Mouse (Mus musculus) liver, adult 2 months (tissue): ENCODE results near the gene Asb11. TPM values are rescaled to one million over a fixed set of nuclear protein-coding genes. Genes with fewer than 3 reads are reported as not detected.

Experiments used
- DNase-seq: peaks from one replicate; pipeline ENCODE4 v3.0.0-alpha.2; 2011; ENCODE audit warnings: low read depth, low spot score; ENCODE audit errors: extremely low read depth
- H3K27ac ChIP-seq: fragments of 200-500 bp; replicated peaks from 2 replicates; pipeline ENCODE4 v1.5.1; 2012; ENCODE audit warnings: low read depth, mild to moderate bottlenecking, control low read depth, inconsistent platforms, low read length; ENCODE audit not compliant: insufficient read depth
- H3K27me3 ChIP-seq: fragments of 200-500 bp; 2 replicates; pipeline ENCODE4 v1.6.1; 2012; ENCODE audit warnings: mild to moderate bottlenecking, moderate library complexity, low read length, inconsistent platforms; ENCODE audit not compliant: control insufficient read depth, insufficient read depth
- H3K36me3 ChIP-seq: fragments of 200-500 bp; 2 replicates; pipeline ENCODE4 v1.6.1; 2012; ENCODE audit warnings: low read length, inconsistent platforms; ENCODE audit not compliant: control insufficient read depth, insufficient read depth
- H3K4me1 ChIP-seq: fragments of 200-500 bp; 2 replicates; pipeline ENCODE4 v1.6.1; 2011; ENCODE audit warnings: low read length; ENCODE audit not compliant: control insufficient read depth, insufficient read depth
- H3K4me3 ChIP-seq: fragments of 200-500 bp; 2 replicates; pipeline ENCODE4 v1.5.1; 2011; ENCODE audit warnings: low read depth, mild to moderate bottlenecking, control low read depth, low read length, moderate library complexity; ENCODE audit not compliant: insufficient read depth
- H3K79me2 ChIP-seq: fragments of 200-500 bp; 2 replicates; pipeline ENCODE4 v1.6.1; 2012; ENCODE audit warnings: inconsistent platforms, mild to moderate bottlenecking, low read length, moderate library complexity; ENCODE audit not compliant: control insufficient read depth, insufficient read depth
- H3K9ac ChIP-seq: fragments of 200-500 bp; 2 replicates; pipeline ENCODE4 v1.6.1; 2012; ENCODE audit warnings: low read depth, mild to moderate bottlenecking, control low read depth, inconsistent platforms, low read length
- CTCF ChIP-seq: fragments of 200-500 bp; IDR thresholded peaks from 2 replicates; pipeline ENCODE4 v1.5.1; 2011; ENCODE audit warnings: low read depth, low read length, control low read depth
- POLR2A ChIP-seq: fragments of 200-500 bp; IDR thresholded peaks from 2 replicates; pipeline ENCODE4 v1.6.1; 2011; ENCODE audit warnings: low read length, control low read depth; ENCODE audit not compliant: insufficient read depth; ENCODE audit errors: extremely low read depth
- WGBS: fragments of 180-500 bp; shearing (Covaris S2); methylation state at CpG from one replicate; pipeline ENCODE4 v1.1.7; 2018; 5-methylcytosine and 5-hydroxymethylcytosine counted together
- polyA plus RNA-seq: library from polyadenylated mRNA; depleted of rRNA; stranded (reverse); fragments of >200 nt; gene quantifications from 2 replicates; pipeline ENCODE4 v1.2.3, GENCODE M21; 2012
- total RNA-seq: library from RNA; depleted of rRNA; stranded (reverse); fragments of >200 nt; gene quantifications from 2 replicates; pipeline ENCODE4 v1.2.3, GENCODE M21; 2014

Gene Asb11
- total and polyA plus RNA-seq, 2 experiments: 0.09 TPM; not detected in 1

- WGBS: 88% methylated on average over 3 of the region's 3 CpGs
- TF ChIP-seq CTCF (no peak), POLR2A (no peak)
- H3K9ac ChIP-seq: no peak overlapping the region
- H3K4me1 ChIP-seq: no peaks in the 10 kb centered on the region
- H3K4me3 ChIP-seq: no peak overlapping the region
- H3K79me2 ChIP-seq: no peaks in the 10 kb centered on the region
- H3K36me3 ChIP-seq: no peaks in the 10 kb centered on the region
- no peaks in the 10 kb centered on the region for H3K27me3 ChIP-seq
- no peak for DNase-seq
- H3K27ac ChIP-seq: no peak overlapping the region
These were observed 28.4 kb upstream of the Asb11 start for GRCm38 (mm10) chrX:164408301-164408927.

GRCm38 (mm10) chrX:164410562-164410961 is 26.2 kb upstream of the Asb11 start:
- H3K36me3 ChIP-seq: no peaks in the 10 kb centered on the region
- WGBS: 23% methylated on average over 1 of the region's 1 CpGs
- no peak overlapping the region for H3K27ac ChIP-seq
- H3K9ac ChIP-seq: no peak overlapping the region
- H3K27me3 ChIP-seq: no peaks in the 10 kb centered on the region
- TF ChIP-seq POLR2A (no peak), CTCF (no peak)
- no peak for DNase-seq
- H3K4me1 ChIP-seq: no peaks in the 10 kb centered on the region
- H3K4me3 ChIP-seq: no peak overlapping the region
- H3K79me2 ChIP-seq: no peaks in the 10 kb centered on the region

- no peak overlapping the region for H3K27ac ChIP-seq
- WGBS: 93% methylated on average over 2 of the region's 2 CpGs
- TF ChIP-seq POLR2A: no peak
- no peak for TF ChIP-seq CTCF
- H3K36me3 ChIP-seq: no peaks in the 10 kb centered on the region
- no peak overlapping the region for H3K4me3 ChIP-seq
- no peak overlapping the region for H3K9ac ChIP-seq
- H3K27me3 ChIP-seq: no peaks in the 10 kb centered on the region
- DNase-seq: no peak
- H3K79me2 ChIP-seq: no peaks in the 10 kb centered on the region
- H3K4me1 ChIP-seq: no peaks in the 10 kb centered on the region
These were observed 20.0 kb upstream of the Asb11 start for GRCm38 (mm10) chrX:164416803-164417202.

GRCm38 (mm10) chrX:164418008-164418407 is 18.8 kb upstream of the Asb11 start:
- Histone ChIP-seq H3K79me2 (no peaks in the 10 kb centered on the region), H3K27me3 (no peaks in the 10 kb centered on the region), H3K27ac (no peak overlapping the region), H3K4me1 (no peaks in the 10 kb centered on the region), H3K36me3 (peaks cover 4% of the 10 kb centered on the region; the same call in 1 of the 2 replicates), H3K9ac (no peak overlapping the region), H3K4me3 (no peak overlapping the region)
- no peak for DNase-seq
- TF ChIP-seq POLR2A (no peak), CTCF (no peak)

- WGBS: 0% methylated on average over 33 of the region's 40 CpGs
These were observed 17.3 kb upstream of the Asb11 start, which contains the start of gene Piga for GRCm38 (mm10) chrX:164419471-164419939. TSS of gene Piga (plus strand) at chrX:164419787.

GRCm38 (mm10) chrX:164419955-164420354 is 16.8 kb upstream of the Asb11 start:
- no peak for TF ChIP-seq POLR2A
- TF ChIP-seq CTCF: no peak
- peak overlapping the region; percentile 74 for H3K4me3 ChIP-seq
- no peaks in the 10 kb centered on the region for H3K79me2 ChIP-seq
- no peak for DNase-seq
- H3K4me1 ChIP-seq: no peaks in the 10 kb centered on the region
- under 1% methylated on average over 13 of the region's 13 CpGs for WGBS
- H3K27ac ChIP-seq: peak overlapping the region; percentile 76
- H3K9ac ChIP-seq: peak overlapping the region; percentile 82
- peaks cover 6% of the 10 kb centered on the region; the same call in 1 of the 2 replicates for H3K36me3 ChIP-seq
- H3K27me3 ChIP-seq: no peaks in the 10 kb centered on the region

More at GRCm38 (mm10) chrX:164419471-164419939, 17.3 kb upstream of the Asb11 start, which contains the start of gene Piga:
- TF ChIP-seq POLR2A: peak; percentile 73; the same call in 1 of the 2 replicates
- TF ChIP-seq CTCF: no peak
- Histone ChIP-seq H3K27ac (peak within 1 kb of the TSS; percentile 76), H3K4me3 (peak within 1 kb of the TSS; percentile 74), H3K27me3 (no peaks in the 10 kb centered on the region), H3K9ac (peak within 1 kb of the TSS; percentile 82), H3K4me1 (no peaks in the 10 kb centered on the region), H3K36me3 (peaks cover 6% of the 10 kb centered on the region; the same call in 1 of the 2 replicates), H3K79me2 (no peaks in the 10 kb centered on the region)
- DNase-seq: peak; percentile 91
